Mouse (Mus musculus) heart, postnatal 0 days (tissue): ENCODE results near the gene St8sia1.

ENCODE experiments used
- CTCF ChIP-seq: IDR thresholded peaks from 2 replicates; pipeline ENCODE4 v1.5.1; 2016; ENCODE audit warnings: antibody characterized with exemption, control low read depth, low read depth
- EP300 ChIP-seq: IDR thresholded peaks from 2 replicates; pipeline ENCODE4 v1.6.1; 2016; ENCODE audit warnings: antibody characterized with exemption, low read depth

- no peak for TF ChIP-seq EP300
- TF ChIP-seq CTCF: no peak
Measured at GRCm38 (mm10) chr6:142941078-142941477, 23.2 kb downstream of the St8sia1 start.
